Mouse (Mus musculus) MEL (cell line): ENCODE measurements around the gene Hba-a1. TPM values are rescaled to one million over a fixed set of nuclear protein-coding genes. Genes with fewer than 3 reads are reported as not detected.
"Not testable (repeated sequence)": the region's sequence is repeated elsewhere in the genome, so short reads cannot be mapped to it uniquely, and the experiment has no call there.

Experiments
- DNase-seq: peaks from one replicate; pipeline ENCODE4 v3.0.0; 2011; ENCODE audit warnings: low read depth, low spot score
- H3K27ac ChIP-seq: 2 replicates; pipeline ENCODE4 v1.5.1; 2012; ENCODE audit warnings: low read depth, mild to moderate bottlenecking, control low read depth, low read length, moderate library complexity; ENCODE audit not compliant: control insufficient read depth
- H3K27me3 ChIP-seq, 2 experiments: fragments of 150-350 bp in 1 of 2; sonication (generic) in 1 of 2; 2 replicates each; pipeline ENCODE4 v1.6.1; 2012; ENCODE audit warnings: low read length in 2 of 2, mild to moderate bottlenecking in 2 of 2, improper control_type of control experiment in 1 of 2, moderate library complexity in 1 of 2; ENCODE audit not compliant: insufficient read depth in 2 of 2, control insufficient read depth in 1 of 2
- H3K36me3 ChIP-seq, 2 experiments: 2 replicates each; pipeline ENCODE4 v1.6.1; 2012 to 2014; ENCODE audit warnings: low read length in 2 of 2, improper control_type of control experiment in 1 of 2, inconsistent platforms in 1 of 2, mild to moderate bottlenecking in 1 of 2; ENCODE audit not compliant: insufficient read depth in 2 of 2, control insufficient read depth in 1 of 2
- H3K4me1 ChIP-seq, 2 experiments: fragments of 150-350 bp in 1 of 2; sonication (generic) in 1 of 2; 2 replicates each; pipeline ENCODE4 v1.6.1; 2012; ENCODE audit warnings: low read length in 2 of 2, improper control_type of control experiment in 1 of 2, mild to moderate bottlenecking in 1 of 2; ENCODE audit not compliant: insufficient read depth in 2 of 2, control insufficient read depth in 1 of 2
- H3K4me3 ChIP-seq, 2 experiments: fragments of 150-350 bp in 1 of 2; sonication (generic) in 1 of 2; 2 replicates each; pipeline ENCODE4 v1.5.1; 2012; ENCODE audit warnings: low read depth in 2 of 2, low read length in 2 of 2, mild to moderate bottlenecking in 2 of 2, moderate library complexity in 2 of 2, control low read depth in 1 of 2, improper control_type of control experiment in 1 of 2; ENCODE audit not compliant: control insufficient read depth in 1 of 2, insufficient read depth in 1 of 2
- H3K79me2 ChIP-seq: 2 replicates; pipeline ENCODE4 v1.6.1; 2012; ENCODE audit warnings: mild to moderate bottlenecking, low read length, moderate library complexity; ENCODE audit not compliant: control insufficient read depth, poor library complexity, insufficient read depth
- H3K9ac ChIP-seq: 2 replicates; pipeline ENCODE4 v1.6.1; 2012; ENCODE audit warnings: low read depth, mild to moderate bottlenecking, control low read depth, low read length, moderate library complexity; ENCODE audit not compliant: control insufficient read depth, poor library complexity, severe bottlenecking
- H3K9me3 ChIP-seq: fragments of 150-350 bp; sonication (generic); replicated peaks from 2 replicates; pipeline ENCODE4 v1.6.1; 2012; ENCODE audit warnings: mild to moderate bottlenecking, low read length, improper control_type of control experiment, moderate library complexity; ENCODE audit not compliant: insufficient read depth
- CTCF ChIP-seq, 3 experiments: IDR thresholded peaks in 2 of 3; conservative IDR thresholded peaks in 1 of 3; 2 replicates each; pipeline ENCODE4 v1.5.1; 2011 to 2012; ENCODE audit warnings: low read length in 3 of 3, low read depth in 2 of 3, mild to moderate bottlenecking in 2 of 3, improper control_type of control experiment in 1 of 3, inconsistent platforms in 1 of 3, mixed read lengths in 1 of 3, moderate library complexity in 1 of 3; ENCODE audit not compliant: control insufficient read depth in 1 of 3, insufficient read depth in 1 of 3, poor library complexity in 1 of 3, severe bottlenecking in 1 of 3
- EP300 ChIP-seq, 2 experiments: IDR thresholded peaks; 2 replicates each; pipeline ENCODE4 v1.6.1; 2011; ENCODE audit warnings: improper control_type of control experiment in 2 of 2, low read length in 2 of 2, low read depth in 1 of 2, mild to moderate bottlenecking in 1 of 2
- ETS1 ChIP-seq: IDR thresholded peaks from 2 replicates; pipeline ENCODE4 v1.6.1; 2012; ENCODE audit warnings: low read depth, mild to moderate bottlenecking, inconsistent platforms, low read length, improper control_type of control experiment, moderate library complexity
- MAFK ChIP-seq: IDR thresholded peaks from 2 replicates; pipeline ENCODE4 v1.6.1; 2011; ENCODE audit warnings: low read depth, mild to moderate bottlenecking, low read length, improper control_type of control experiment, borderline replicate concordance
- MYB ChIP-seq: IDR thresholded peaks from 2 replicates; pipeline ENCODE4 v1.6.1; 2011; ENCODE audit warnings: mild to moderate bottlenecking, low read depth, low read length, improper control_type of control experiment
- POLR2AphosphoS5 ChIP-seq: IDR thresholded peaks from 2 replicates; pipeline ENCODE4 v1.6.1; 2012; ENCODE audit warnings: low read depth, borderline replicate concordance, mild to moderate bottlenecking, inconsistent platforms, low read length, moderate library complexity, mixed read lengths
- RAD21 ChIP-seq: IDR thresholded peaks from 2 replicates; pipeline ENCODE4 v1.6.1; 2011; ENCODE audit warnings: mild to moderate bottlenecking, low read depth, low read length, improper control_type of control experiment
- SMC3 ChIP-seq: IDR thresholded peaks from 2 replicates; pipeline ENCODE4 v1.6.1; 2011; ENCODE audit warnings: low read depth, low read length, improper control_type of control experiment
- USF1 ChIP-seq: IDR thresholded peaks from 2 replicates; pipeline ENCODE4 v1.6.1; 2014; ENCODE audit warnings: low read depth, mild to moderate bottlenecking, inconsistent platforms, low read length, improper control_type of control experiment, moderate library complexity
- USF2 ChIP-seq, 2 experiments: IDR thresholded peaks; 2 replicates each; pipeline ENCODE4 v1.6.1; 2011 to 2012; ENCODE audit warnings: improper control_type of control experiment in 2 of 2, low read length in 2 of 2, borderline replicate concordance in 1 of 2, inconsistent platforms in 1 of 2, low read depth in 1 of 2, mild to moderate bottlenecking in 1 of 2; ENCODE audit not compliant: insufficient read depth in 1 of 2
- ZC3H11A ChIP-seq: IDR thresholded peaks from 2 replicates; pipeline ENCODE4 v1.6.1; 2012; ENCODE audit warnings: low read depth, mild to moderate bottlenecking, inconsistent platforms, low read length, improper control_type of control experiment
- polyA plus RNA-seq, 2 experiments: library from polyadenylated mRNA; stranded (reverse) in 1 of 2; unstranded in 1 of 2; fragments of >175 nt in 1 of 2; fragments of >200 nt in 1 of 2; gene quantifications; 2 replicates each; pipeline versions ENCODE4 v1.2.1 to v1.2.4; 2012; ENCODE audit warnings: low replicate concordance in 2 of 2, low read depth in 1 of 2; ENCODE audit not compliant: insufficient read length in 2 of 2, insufficient read depth in 1 of 2, missing spikeins in 1 of 2
- total RNA-seq: library from RNA; depleted of rRNA; stranded (reverse); fragments of 300-350 nt; gene quantifications from 2 replicates; pipeline ENCODE4 v1.2.3, GENCODE M21; 2012

The Hba-a1 gene
- total and polyA plus RNA-seq, 3 experiments = 272 to 334 (median 313) TPM

DNA sequence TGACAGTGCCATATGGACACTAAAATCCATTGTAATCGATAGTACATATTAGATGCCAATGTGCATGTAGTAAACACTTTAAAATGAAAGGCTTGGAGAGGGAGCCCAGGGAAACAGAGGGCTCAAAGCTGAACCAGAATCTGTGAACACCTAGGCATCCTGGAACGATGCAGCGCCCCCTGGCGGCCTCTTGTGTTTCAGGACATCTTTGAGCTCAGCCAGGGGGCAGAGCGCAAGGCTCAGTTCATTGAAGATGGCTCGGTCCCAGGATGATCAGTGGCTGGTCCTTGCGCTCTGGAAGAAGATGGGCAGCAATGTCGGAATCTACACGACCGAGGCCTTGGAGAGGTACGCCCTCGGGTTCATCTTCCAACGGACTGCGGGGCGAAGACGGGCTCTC, 16.6 kb downstream of the Hba-a1 start, which contains the start of gene Hbq1a:
Gene Hbq1a, plus strand, starts transcription at position 205 of the 400 bp plus-strand sequence.
- not testable (repeated sequence) for H3K27ac ChIP-seq, H3K9me3 ChIP-seq, H3K4me1 ChIP-seq, H3K36me3 ChIP-seq, H3K9ac ChIP-seq, H3K27me3 ChIP-seq, H3K4me3 ChIP-seq, H3K79me2 ChIP-seq
- TF ChIP-seq ZC3H11A (0 out of 2 replicates have a peak, but pooled peaks have one; percentile 9), SMC3 (peak; percentile 73), CTCF (IDR thresholded peaks at IDR 0.05 in 2 of 3, conservative IDR thresholded peaks at IDR 0.05 in 1 of 3; ENCODE audit: control insufficient read depth in 1 of 3, insufficient read depth in 1 of 3, low read depth in 2 of 3, low read length in 3 of 3, poor library complexity in 1 of 3, severe bottlenecking in 1 of 3) (peak; percentile 46 to 76 (median 69)), RAD21 (peak; percentile 36)
- DNase-seq = peak; percentile 40

DNA sequence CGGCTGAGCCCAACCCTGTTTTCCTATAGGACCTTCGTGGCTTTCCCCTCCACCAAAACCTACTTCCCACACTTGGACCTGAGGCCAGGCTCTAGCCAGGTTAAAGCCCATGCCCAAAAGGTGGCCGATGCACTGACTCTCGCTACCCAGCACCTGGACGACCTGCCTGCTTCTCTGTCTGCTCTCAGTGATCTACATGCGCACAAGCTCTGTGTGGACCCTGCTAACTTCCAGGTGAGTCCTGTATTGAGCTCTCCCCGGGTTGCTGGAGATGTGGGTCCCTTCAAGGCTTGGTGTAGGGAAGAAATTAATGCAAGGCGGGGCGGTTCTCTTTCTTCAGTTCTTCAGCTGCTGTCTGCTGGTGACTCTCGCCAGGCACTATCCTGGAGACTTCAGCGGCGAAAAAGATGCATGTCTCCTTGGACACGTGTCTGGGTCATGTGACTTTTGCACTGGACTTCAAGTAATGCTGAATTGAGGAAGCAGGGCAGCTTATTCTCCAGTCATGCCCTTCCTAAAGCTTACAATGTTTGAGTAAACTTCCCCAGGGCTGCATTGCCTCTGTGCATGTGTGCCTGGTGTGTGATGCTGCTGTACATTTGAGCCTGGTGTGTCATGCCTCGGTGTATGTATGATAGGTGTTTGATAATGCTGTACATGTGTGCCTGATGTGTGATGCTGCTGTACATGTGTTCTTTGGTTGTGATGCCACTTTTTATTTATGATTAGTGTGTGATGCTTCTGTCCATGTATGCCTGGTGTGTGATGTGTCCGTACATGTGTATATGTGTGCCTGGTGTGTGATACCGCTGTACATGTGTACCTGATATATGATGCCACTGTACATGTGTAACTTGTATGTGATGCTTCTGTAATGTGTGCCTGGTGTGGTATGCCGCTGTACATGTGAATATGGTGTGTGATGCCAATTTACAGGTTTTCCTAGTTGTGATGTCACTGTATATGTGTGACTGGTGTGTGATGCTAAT, 17.3 kb downstream of the Hba-a1 start:
- no peaks in the 10 kb centered on the region for H3K79me2 ChIP-seq
- H3K27me3 ChIP-seq = no peaks in the 10 kb centered on the region; a peak in 1 of 4 replicates
- no peaks in the 10 kb centered on the region for H3K9me3 ChIP-seq
- H3K4me1 ChIP-seq = no peaks in the 10 kb centered on the region; a peak in 1 of 4 replicates
- H3K4me3 ChIP-seq = no peak overlapping the region
- no peak for DNase-seq
- TF ChIP-seq ETS1 (no peak), SMC3 (no peak), USF2 (IDR thresholded peaks at IDR 0.05; ENCODE audit: borderline replicate concordance in 1 of 2, insufficient read depth in 1 of 2, low read depth in 1 of 2, low read length in 2 of 2) (0 out of 4 replicates have a peak, but pooled peaks have one; percentile 20 to 42), MYB (no peak), POLR2AphosphoS5 (0 out of 2 replicates have a peak, but pooled peaks have one; percentile 91), USF1 (peak; percentile 69)
- no peak overlapping the region for H3K27ac ChIP-seq
- no peak overlapping the region for H3K9ac ChIP-seq
- H3K36me3 ChIP-seq = no peaks in the 10 kb centered on the region; a peak in 1 of 4 replicates

DNA sequence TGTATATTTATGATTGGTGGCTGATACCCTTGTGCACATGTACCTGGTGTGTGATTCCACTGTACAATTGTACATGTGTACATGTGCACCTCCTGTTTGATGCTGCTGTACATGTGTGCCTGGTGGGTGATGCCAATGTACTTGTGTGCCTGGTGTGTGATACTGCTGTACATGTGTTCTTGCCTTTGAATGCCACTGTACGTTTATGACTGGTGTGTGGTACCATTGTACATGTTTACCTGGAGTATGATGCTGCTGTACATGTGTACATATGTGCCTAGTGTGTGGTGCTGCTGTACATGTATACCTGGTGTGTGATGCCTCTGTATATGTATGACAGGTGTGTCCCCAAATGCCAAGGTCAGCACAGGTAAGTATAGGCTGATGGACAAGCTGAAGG, 18.2 kb downstream of the Hba-a1 start:
- Histone ChIP-seq H3K36me3 (no peaks in the 10 kb centered on the region; a peak in 1 of 4 replicates), H3K27me3 (no peaks in the 10 kb centered on the region; a peak in 1 of 4 replicates), H3K79me2 (no peaks in the 10 kb centered on the region), H3K4me1 (no peaks in the 10 kb centered on the region; a peak in 1 of 4 replicates), H3K4me3 (no peak overlapping the region), H3K27ac (no peak overlapping the region), H3K9ac (no peak overlapping the region), H3K9me3 (no peaks in the 10 kb centered on the region)
- TF ChIP-seq MAFK (no peak), POLR2AphosphoS5 (peak; percentile 95; the same call in 1 of the 2 replicates), EP300 (IDR thresholded peaks at IDR 0.05; ENCODE audit: low read depth in 1 of 2, low read length in 2 of 2) (no peak)
- no peak for DNase-seq
